Mouse (Mus musculus) E14TG2a.4 (cell line): ENCODE measurements around the gene Aff1.

Source experiments
- CTCF ChIP-seq: conservative IDR thresholded peaks from 2 replicates; pipeline ENCODE4 v1.5.1; 2014; ENCODE audit warnings: low read length
- POU5F1 ChIP-seq: IDR thresholded peaks from 2 replicates; pipeline ENCODE4 v1.6.1; 2014; ENCODE audit warnings: low read length, borderline replicate concordance

DNA sequence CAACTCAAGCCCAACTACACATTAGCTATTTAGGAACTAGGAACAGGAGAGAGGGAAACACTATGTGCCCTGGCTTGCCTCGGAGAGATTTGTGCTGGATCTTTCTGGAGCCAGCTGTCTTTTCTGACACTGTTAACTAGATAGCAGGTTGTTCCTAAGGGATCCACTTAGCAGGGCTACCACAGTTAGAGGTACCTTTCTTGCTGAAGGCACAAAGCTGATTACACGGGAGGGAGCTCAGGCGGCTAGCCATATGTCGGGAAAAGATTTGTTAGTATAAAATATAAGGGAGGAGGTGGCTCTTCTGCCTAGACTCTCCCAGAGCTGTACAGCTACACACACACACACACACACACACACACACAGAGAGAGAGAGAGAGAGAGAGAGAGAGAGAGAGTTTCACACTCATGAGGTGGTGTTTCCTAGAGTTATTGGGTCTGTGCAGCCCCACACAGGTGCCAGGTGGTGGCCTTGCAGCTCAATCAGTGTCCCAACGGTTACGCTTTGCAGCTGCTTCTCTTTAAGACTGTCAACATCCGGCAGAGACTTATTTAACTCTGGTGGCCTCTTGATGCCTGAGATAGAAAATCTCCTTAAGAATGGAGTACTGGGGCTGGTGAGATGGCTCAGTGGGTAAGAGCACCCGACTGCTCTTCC, 34.2 kb downstream of the Aff1 start:
- TF ChIP-seq CTCF (no peak), POU5F1 (no peak)
